Mouse (Mus musculus): ENCODE data around the gene Chst11.

DNA sequence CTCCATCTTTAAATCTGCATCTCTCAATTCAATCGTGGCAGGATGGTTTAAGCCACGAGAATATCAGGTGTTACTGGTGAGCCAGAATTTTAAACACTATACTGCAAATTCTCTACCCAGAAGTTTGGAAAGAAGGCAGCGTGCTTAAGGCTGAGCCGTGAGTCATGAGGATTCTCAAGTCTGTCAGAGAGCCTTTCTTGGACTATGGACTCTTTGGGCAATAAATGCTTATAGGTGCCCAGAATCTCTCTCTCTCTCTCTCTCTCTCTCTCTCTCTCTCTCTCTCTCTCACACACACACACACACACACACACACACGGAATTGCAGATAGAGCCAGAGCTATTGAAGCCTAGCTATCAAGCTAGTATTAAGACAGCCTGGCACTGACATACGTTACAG lies 49.5 kb upstream of the Chst11 start:
- no peak for TF ChIP-seq EP300 (IDR thresholded peaks at IDR 0.05; ENCODE audit: insufficient read depth, low read depth, low read length)
- no peak for TF ChIP-seq CTCF (IDR thresholded peaks at IDR 0.05)
